Mouse (Mus musculus) neural tube, embryonic 10.5 days (tissue): ENCODE data around the gene Efna3.

Source experiments
- DNase-seq: peaks from one replicate; pipeline ENCODE4 v3.0.0-alpha.2; 2017; ENCODE audit warnings: low spot score; ENCODE audit errors: extremely low spot score

Gene Efna3

DNA sequence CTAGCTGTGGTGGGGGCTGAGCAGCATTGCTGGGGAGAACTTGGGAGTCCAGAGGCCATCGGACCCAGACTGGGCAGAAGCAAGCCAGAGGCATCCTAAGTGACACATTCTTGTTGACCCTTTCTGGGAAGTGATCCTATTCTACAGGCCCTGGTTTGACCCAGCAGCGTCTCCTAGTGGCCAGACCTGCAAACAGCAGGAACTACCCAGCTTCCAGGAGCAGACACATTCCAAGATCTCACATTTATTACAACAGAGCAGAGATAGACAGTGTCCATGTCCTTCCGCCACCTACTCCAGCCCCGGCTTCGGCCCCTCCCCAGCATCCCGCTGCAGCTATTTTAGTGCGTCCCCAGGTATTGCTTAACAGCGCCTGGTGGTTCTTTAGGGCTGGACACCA lies 16.7 kb upstream of the Efna3 start:
- peak; percentile 87 for DNase-seq

- DNase-seq = peak; percentile 84
Measured at GRCm38 (mm10) chr3:89337721-89338578, 15.2 kb upstream of the Efna3 start, which contains the start of gene Efna4. Efna4 (minus strand) TSS chr3:89338028.

DNA sequence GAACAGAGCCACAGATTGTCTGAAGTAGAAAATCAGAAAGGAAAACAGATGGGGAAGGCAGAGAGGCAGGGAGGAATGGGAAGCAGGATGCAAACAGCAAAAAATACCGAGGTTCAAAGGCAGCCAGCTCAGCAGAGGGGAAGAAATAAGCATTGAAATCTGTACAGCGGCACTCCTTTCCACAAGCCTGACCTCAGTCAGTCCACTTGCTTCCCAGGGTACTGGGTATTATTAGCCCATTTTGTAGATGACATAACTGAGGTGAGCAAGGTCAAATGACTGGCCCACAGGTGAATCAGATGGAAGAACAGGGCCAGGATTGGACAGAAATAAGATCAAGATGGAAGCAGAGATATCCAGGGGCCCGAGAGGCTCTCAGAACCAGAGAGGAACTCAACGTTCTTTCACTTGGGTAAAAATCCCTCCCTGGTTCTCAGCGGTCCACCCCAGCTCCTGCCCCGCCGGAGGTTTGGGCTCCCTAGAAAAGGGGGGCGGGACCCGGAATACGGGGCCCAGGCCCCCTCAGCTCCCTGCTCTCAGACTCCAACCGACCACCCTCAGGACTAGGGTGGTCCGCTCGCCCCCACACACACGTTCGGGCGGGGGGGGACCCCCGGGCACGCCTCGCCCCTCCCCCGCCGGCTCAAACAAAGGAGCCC lies 14.4 kb upstream of the Efna3 start:
- no peak for DNase-seq

GRCm38 (mm10) chr3:89336529-89336928 lies 13.8 kb upstream of the Efna3 start:
- DNase-seq = no peak

- no peak for DNase-seq
Measured at GRCm38 (mm10) chr3:89333053-89333452, 10.3 kb upstream of the Efna3 start.

DNA sequence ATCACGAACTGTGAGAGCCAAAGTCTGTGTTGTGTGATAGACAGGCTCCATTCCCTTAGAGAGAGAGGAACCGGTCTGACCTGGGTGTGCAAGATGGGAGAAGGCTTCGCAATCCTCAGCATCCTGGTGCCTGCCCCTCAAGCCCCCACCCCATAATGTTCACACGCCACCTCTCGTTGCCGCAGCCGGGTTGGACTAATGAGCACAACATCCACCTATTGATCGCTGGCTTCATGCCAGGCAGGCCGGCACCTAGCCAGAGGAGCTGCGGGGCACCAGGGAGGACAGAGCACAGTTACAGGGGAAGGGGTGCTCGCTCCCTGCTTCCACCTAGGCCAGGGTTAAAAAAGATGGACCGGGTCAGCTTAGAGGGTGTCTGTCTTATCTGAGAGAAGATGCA lies 9.7 kb upstream of the Efna3 start:
- DNase-seq = no peak

DNA sequence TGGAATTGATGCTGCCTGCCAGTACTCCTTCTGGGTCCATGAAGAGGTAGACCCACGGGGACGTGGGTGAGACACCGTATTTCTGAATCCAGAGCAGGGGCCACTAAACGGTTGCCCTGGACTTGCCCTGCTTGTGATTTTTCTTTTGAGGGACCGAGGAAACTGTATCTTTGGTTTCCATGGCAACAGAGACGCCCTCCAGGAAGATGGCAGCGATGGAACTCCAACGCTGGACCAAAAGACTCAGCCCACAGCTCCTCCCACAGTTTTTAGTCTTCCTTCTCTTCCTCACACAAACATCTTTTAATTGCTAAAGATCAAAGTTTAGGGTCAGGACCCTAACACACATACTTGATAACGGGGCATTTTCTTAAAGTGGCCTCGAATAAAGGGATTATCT lies 9.2 kb upstream of the Efna3 start:
- DNase-seq = no peak

- DNase-seq = no peak
Measured at GRCm38 (mm10) chr3:89331561-89331960, 8.8 kb upstream of the Efna3 start.

DNA sequence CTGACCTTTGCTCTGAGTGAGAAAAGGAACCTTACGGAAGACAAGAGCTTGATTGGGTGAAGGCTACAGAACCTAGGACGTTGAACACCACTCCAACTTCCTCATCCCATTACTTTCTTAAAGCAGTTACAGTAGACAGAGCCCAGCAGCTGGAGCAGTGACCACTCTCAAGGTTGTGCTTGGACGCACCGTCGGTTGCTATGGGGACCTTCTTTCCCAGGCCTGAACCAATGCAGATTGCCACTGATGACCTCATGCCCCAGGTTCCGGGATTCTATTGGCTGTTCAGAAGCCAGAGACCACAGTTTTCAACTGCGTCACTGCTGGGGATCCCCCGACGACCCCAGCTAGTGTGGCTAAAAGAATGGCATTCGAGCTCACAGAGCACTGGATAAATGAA lies 8.2 kb upstream of the Efna3 start:
- DNase-seq = peak; percentile 43

- no peak for DNase-seq
Measured at GRCm38 (mm10) chr3:89330346-89330745, 7.6 kb upstream of the Efna3 start.

DNA sequence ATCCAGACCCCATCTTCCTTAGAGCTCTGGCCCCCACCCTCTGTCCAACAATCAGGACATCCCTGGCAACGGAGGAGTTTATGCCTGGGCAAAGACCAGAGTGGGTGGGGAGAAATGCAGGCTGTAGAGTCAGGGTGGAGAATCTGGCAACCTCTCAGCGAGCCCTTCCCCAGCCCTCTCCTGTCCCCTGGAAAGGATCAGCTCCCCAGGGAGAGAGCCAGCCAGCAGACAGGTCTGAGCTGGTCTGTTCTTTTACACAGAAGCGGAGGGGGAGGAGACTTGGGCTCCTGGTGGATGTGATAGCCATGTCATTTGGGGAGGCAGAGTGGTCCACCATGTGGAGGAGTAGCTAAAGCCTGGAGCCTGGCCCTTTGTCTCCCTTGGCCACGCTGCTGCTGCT lies 5.9 kb upstream of the Efna3 start:
- DNase-seq = no peak

- DNase-seq = no peak
Measured at GRCm38 (mm10) chr3:89327371-89327870, 4.7 kb upstream of the Efna3 start.

GRCm38 (mm10) chr3:89325882-89326281 lies 3.1 kb upstream of the Efna3 start:
- no peak for DNase-seq

DNA sequence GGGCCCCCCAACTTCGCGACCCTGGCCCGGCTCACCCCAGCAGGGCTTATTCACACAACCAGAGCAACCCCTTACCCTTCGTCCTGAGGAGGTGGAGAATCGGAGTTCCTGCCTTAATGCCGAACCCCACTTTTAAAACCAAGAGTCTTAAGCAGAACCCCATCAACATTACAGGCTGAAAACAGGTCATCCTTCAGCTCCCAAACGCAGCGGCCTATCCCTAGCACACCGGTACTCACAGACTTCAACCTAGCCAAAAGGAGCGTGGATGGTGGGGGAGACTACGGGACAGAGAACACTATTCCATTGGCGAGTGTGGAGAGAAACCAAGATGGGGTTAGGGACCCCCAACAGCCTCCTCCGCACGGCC lies 649 bp downstream of the Efna3 start:
- no peak for DNase-seq

DNA sequence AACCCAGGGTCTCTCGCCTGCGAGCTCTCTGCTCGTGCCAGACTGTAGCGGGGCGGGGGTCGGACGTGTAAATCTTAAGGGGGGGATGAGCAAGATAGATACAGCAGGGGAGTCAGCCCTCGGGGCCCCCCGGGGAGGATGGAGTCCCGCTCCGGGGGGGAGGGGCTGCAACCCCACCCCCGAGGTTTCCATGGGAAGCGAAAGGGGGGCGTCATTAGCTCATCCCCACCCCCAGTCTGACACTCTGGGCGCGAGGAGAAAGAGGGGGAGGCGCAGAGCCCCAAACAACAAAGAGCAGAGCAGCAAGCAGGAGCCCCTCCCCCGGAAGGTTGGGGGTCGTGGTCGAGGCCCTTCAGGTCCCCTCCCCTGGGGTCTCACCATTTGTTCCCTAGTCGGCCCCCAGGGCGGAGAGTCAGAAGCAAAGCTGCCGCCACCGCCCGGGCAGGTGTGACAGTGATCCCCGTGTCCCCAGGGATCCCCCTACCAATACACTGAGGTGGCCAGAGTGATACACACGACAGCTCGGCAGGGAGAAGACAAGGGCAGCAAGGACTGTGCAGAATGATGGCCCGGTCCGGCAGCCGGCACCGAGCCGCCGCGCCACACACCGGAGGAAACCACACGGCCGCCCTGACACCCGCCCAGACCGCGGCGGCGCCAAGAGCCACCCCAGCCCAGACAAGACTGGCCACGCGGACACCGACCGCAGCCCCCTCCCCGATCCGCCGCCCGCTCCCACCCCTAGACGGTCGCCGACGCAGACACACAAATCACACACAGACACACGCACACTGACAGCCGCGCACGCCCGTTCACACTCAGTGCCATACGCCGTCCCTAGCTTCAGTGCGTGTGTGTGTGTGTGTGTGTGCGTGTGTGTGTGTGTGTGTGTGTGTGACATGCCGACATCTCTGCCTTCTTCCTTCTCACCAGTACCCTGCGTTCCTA lies 1.3 kb downstream of the Efna3 start:
- peak; percentile 62 for DNase-seq

- DNase-seq = peak; percentile 85
Measured at GRCm38 (mm10) chr3:89320581-89321182, 2.1 kb downstream of the Efna3 start.

DNA sequence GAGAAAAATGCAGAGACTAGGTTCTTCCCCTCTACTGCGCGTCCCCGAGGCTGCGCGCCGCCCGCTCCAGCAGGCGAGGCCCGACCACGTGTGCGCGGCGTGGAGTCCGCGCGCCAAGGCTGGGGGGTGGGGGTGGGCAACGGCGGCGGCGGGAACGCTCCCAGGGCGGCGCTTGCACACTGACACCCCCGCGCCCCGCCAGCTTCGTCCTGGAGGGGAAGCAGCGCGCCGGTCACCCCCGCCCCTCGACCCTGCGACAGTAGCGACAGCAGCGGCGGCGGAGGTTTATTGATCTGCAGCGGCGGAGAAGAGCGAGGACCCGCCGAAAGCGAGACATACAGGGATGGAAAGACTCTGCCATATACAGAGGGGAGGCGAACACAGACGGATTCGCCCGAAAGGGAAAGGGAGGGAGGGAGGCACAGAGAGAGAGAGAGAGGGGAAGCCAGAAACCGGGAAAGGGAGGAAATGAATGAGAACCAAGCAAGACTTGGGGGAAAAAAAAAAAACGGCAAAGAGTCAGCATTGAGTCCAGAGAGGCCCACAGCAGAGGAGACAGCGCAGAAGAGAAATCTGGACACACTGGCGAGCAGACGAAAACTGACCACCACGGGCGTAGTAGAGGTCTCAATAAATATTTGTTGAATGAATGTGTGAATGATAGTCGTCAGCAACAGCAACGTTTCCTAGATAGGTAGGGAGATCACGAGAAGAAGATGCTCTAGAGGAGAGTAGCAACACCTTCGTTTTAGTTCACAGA lies 3.0 kb downstream of the Efna3 start:
- DNase-seq = peak; percentile 52

DNA sequence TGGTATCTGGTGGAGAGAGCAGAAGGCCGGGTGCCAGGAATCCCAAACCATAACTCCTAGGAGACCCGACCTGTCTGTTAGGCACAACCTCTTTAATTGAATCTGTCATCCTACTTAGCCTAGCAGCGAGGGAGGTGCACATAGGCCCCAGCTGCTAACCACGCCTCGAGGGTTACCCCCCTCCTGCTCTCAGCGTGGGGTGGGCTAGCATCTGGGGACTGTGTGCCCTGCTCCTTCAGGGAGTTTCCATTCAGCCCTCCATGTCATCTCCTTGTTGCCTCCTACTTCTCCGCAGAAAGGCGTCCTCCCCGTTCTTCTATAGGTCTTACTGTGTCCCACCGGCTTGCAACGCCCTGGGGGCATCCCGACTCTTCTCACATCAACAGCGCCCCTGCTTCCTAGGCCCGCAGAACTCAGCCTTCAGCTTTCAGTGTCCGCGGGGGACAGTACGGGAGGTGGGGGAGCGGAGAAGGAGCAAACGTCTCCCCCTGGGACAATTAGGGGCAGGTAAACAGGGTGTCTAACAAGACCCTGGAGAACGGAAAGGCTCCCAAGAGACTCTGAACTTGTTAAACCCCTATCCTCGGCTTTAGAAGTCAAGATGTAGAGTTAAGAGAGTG lies 3.7 kb downstream of the Efna3 start:
- DNase-seq = peak; percentile 40

- DNase-seq = no peak
Measured at GRCm38 (mm10) chr3:89318316-89318715, 4.4 kb downstream of the Efna3 start.

- DNase-seq = no peak
Measured at GRCm38 (mm10) chr3:89317246-89317645, 5.5 kb downstream of the Efna3 start.
